Mouse (Mus musculus): ENCODE results near the gene Rps11. TPM values are rescaled to one million over a fixed set of nuclear protein-coding genes. Genes with fewer than 3 reads are reported as not detected.

Gene Rps11
- polyA plus RNA-seq, 1 experiment from 2014 or later, result 781 TPM

- H3K27me3 ChIP-seq (ENCODE audit: control insufficient read depth, insufficient read depth, low read length), result no peaks in the 10 kb centered on the region
- H3K36me3 ChIP-seq (ENCODE audit: control insufficient read depth, insufficient read depth, low read length), result peaks cover 67% of the 10 kb centered on the region
- peak overlapping the region; percentile 96 for H3K4me3 ChIP-seq (ENCODE audit: low read depth, low read length)
- WGBS, result 88% methylated on average over 15 of the region's 15 CpGs
- peaks cover 27% of the 10 kb centered on the region for H3K4me1 ChIP-seq (ENCODE audit: control insufficient read depth, insufficient read depth, low read length)
- H3K4me2 ChIP-seq (ENCODE audit: low read depth, low read length), result peak overlapping the region; percentile 94
- no peaks in the 10 kb centered on the region for H3K9me3 ChIP-seq (ENCODE audit: control insufficient read depth, low read length)
- H3K27ac ChIP-seq (ENCODE audit: low read depth, low read length), result no peak overlapping the region
- no peak for ATAC-seq (ENCODE audit: low read depth)
- H3K9ac ChIP-seq (replicated peaks; ENCODE audit: low read depth, low read length), result 0 out of 2 replicates have a peak overlapping the region, but pooled peaks have one; percentile 32
Measured at GRCm38 (mm10) chr7:45122561-45123185, 1.6 kb downstream of the Rps11 start.

GRCm38 (mm10) chr7:45121966-45122365 is 2.3 kb downstream of the Rps11 start:
- Histone ChIP-seq H3K4me3 (ENCODE audit: low read depth, low read length) (no peak overlapping the region), H3K27ac (ENCODE audit: low read depth, low read length) (no peak overlapping the region), H3K27me3 (ENCODE audit: control insufficient read depth, insufficient read depth, low read length) (no peaks in the 10 kb centered on the region), H3K36me3 (ENCODE audit: control insufficient read depth, insufficient read depth, low read length) (peaks cover 62% of the 10 kb centered on the region), H3K9ac (replicated peaks; ENCODE audit: low read depth, low read length) (no peak overlapping the region), H3K4me1 (ENCODE audit: control insufficient read depth, insufficient read depth, low read length) (peaks cover 21% of the 10 kb centered on the region), H3K4me2 (ENCODE audit: low read depth, low read length) (no peak overlapping the region), H3K9me3 (ENCODE audit: control insufficient read depth, low read length) (no peaks in the 10 kb centered on the region)
- ATAC-seq (ENCODE audit: low read depth), result no peak

- Histone ChIP-seq H3K27me3 (ENCODE audit: control insufficient read depth, insufficient read depth, low read length) (no peaks in the 10 kb centered on the region), H3K27ac (ENCODE audit: low read depth, low read length) (no peak overlapping the region), H3K4me1 (ENCODE audit: control insufficient read depth, insufficient read depth, low read length) (peaks cover 15% of the 10 kb centered on the region), H3K9me3 (ENCODE audit: control insufficient read depth, low read length) (no peaks in the 10 kb centered on the region), H3K4me2 (ENCODE audit: low read depth, low read length) (no peak overlapping the region), H3K36me3 (ENCODE audit: control insufficient read depth, insufficient read depth, low read length) (peaks cover 56% of the 10 kb centered on the region), H3K9ac (replicated peaks; ENCODE audit: low read depth, low read length) (0 out of 2 replicates have a peak overlapping the region, but pooled peaks have one; percentile 25), H3K4me3 (ENCODE audit: low read depth, low read length) (no peak overlapping the region)
- no peak for ATAC-seq (ENCODE audit: low read depth)
- WGBS, result 76% methylated on average over 8 of the region's 8 CpGs
Measured at GRCm38 (mm10) chr7:45121404-45121803, 2.8 kb downstream of the Rps11 start.

GRCm38 (mm10) chr7:45119780-45120709 is 4.2 kb downstream of the Rps11 start:
- Histone ChIP-seq H3K27me3 (ENCODE audit: control insufficient read depth, insufficient read depth, low read length) (no peaks in the 10 kb centered on the region), H3K9ac (replicated peaks; ENCODE audit: low read depth, low read length) (no peak overlapping the region), H3K4me2 (ENCODE audit: low read depth, low read length) (no peak overlapping the region), H3K36me3 (ENCODE audit: control insufficient read depth, insufficient read depth, low read length) (peaks cover 43% of the 10 kb centered on the region), H3K4me1 (ENCODE audit: control insufficient read depth, insufficient read depth, low read length) (peaks cover 12% of the 10 kb centered on the region), H3K27ac (ENCODE audit: low read depth, low read length) (0 out of 2 replicates have a peak overlapping the region, but pooled peaks have one; percentile 10), H3K9me3 (ENCODE audit: control insufficient read depth, low read length) (no peaks in the 10 kb centered on the region), H3K4me3 (ENCODE audit: low read depth, low read length) (no peak overlapping the region)
- no peak for ATAC-seq (ENCODE audit: low read depth)
- WGBS, result 77% methylated on average over 5 of the region's 5 CpGs

- Histone ChIP-seq H3K27me3 (ENCODE audit: control insufficient read depth, insufficient read depth, low read length) (no peaks in the 10 kb centered on the region), H3K4me3 (ENCODE audit: low read depth, low read length) (no peak overlapping the region), H3K4me1 (ENCODE audit: control insufficient read depth, insufficient read depth, low read length) (peaks cover 9% of the 10 kb centered on the region), H3K9ac (replicated peaks; ENCODE audit: low read depth, low read length) (no peak overlapping the region), H3K27ac (ENCODE audit: low read depth, low read length) (no peak overlapping the region), H3K9me3 (ENCODE audit: control insufficient read depth, low read length) (no peaks in the 10 kb centered on the region), H3K36me3 (ENCODE audit: control insufficient read depth, insufficient read depth, low read length) (peaks cover 42% of the 10 kb centered on the region), H3K4me2 (ENCODE audit: low read depth, low read length) (no peak overlapping the region)
- ATAC-seq (ENCODE audit: low read depth), result no peak
- 93% methylated on average over 6 of the region's 6 CpGs for WGBS
Measured at GRCm38 (mm10) chr7:45118336-45118735, 5.9 kb downstream of the Rps11 start.

GRCm38 (mm10) chr7:45117566-45117965 is 6.7 kb downstream of the Rps11 start:
- no peak overlapping the region for H3K27ac ChIP-seq (ENCODE audit: low read depth, low read length)
- no peak overlapping the region for H3K4me3 ChIP-seq (ENCODE audit: low read depth, low read length)
- H3K9ac ChIP-seq (replicated peaks; ENCODE audit: low read depth, low read length), result no peak overlapping the region
- WGBS, result 85% methylated on average over 8 of the region's 8 CpGs
- ATAC-seq (ENCODE audit: low read depth), result no peak
- no peaks in the 10 kb centered on the region for H3K9me3 ChIP-seq (ENCODE audit: control insufficient read depth, low read length)
- 0 out of 2 replicates have a peak, but pooled peaks cover 3% of the 10 kb centered on the region for H3K4me1 ChIP-seq (ENCODE audit: control insufficient read depth, insufficient read depth, low read length)
- H3K4me2 ChIP-seq (ENCODE audit: low read depth, low read length), result no peak overlapping the region
- peaks cover 38% of the 10 kb centered on the region for H3K36me3 ChIP-seq (ENCODE audit: control insufficient read depth, insufficient read depth, low read length)
- H3K27me3 ChIP-seq (ENCODE audit: control insufficient read depth, insufficient read depth, low read length), result no peaks in the 10 kb centered on the region

GRCm38 (mm10) chr7:45113476-45113875 is 10.8 kb downstream of the Rps11 start:
- no peak overlapping the region for H3K4me2 ChIP-seq (ENCODE audit: low read depth, low read length)
- 87% methylated on average over 2 of the region's 2 CpGs for WGBS
- no peak overlapping the region for H3K4me3 ChIP-seq (ENCODE audit: low read depth, low read length)
- no peak overlapping the region for H3K27ac ChIP-seq (ENCODE audit: low read depth, low read length)
- no peak for ATAC-seq (ENCODE audit: low read depth)
- 0 out of 2 replicates have a peak, but pooled peaks cover 4% of the 10 kb centered on the region for H3K36me3 ChIP-seq (ENCODE audit: control insufficient read depth, insufficient read depth, low read length)
- H3K9ac ChIP-seq (replicated peaks; ENCODE audit: low read depth, low read length), result no peak overlapping the region
- no peaks in the 10 kb centered on the region for H3K4me1 ChIP-seq (ENCODE audit: control insufficient read depth, insufficient read depth, low read length)
- no peaks in the 10 kb centered on the region for H3K27me3 ChIP-seq (ENCODE audit: control insufficient read depth, insufficient read depth, low read length)
- no peaks in the 10 kb centered on the region for H3K9me3 ChIP-seq (ENCODE audit: control insufficient read depth, low read length)

- H3K9ac ChIP-seq (replicated peaks; ENCODE audit: low read depth, low read length), result no peak overlapping the region
- H3K27me3 ChIP-seq (ENCODE audit: control insufficient read depth, insufficient read depth, low read length), result no peaks in the 10 kb centered on the region
- no peak for ATAC-seq (ENCODE audit: low read depth)
- H3K36me3 ChIP-seq (ENCODE audit: control insufficient read depth, insufficient read depth, low read length), result no peaks in the 10 kb centered on the region
- no peak overlapping the region for H3K4me3 ChIP-seq (ENCODE audit: low read depth, low read length)
- H3K27ac ChIP-seq (ENCODE audit: low read depth, low read length), result no peak overlapping the region
- H3K4me2 ChIP-seq (ENCODE audit: low read depth, low read length), result no peak overlapping the region
- WGBS, result 78% methylated on average over 3 of the region's 3 CpGs
- no peaks in the 10 kb centered on the region for H3K9me3 ChIP-seq (ENCODE audit: control insufficient read depth, low read length)
- no peaks in the 10 kb centered on the region for H3K4me1 ChIP-seq (ENCODE audit: control insufficient read depth, insufficient read depth, low read length)
Measured at GRCm38 (mm10) chr7:45112529-45112928, 11.7 kb downstream of the Rps11 start.

GRCm38 (mm10) chr7:45111940-45112339 is 12.3 kb downstream of the Rps11 start:
- Histone ChIP-seq H3K9ac (replicated peaks; ENCODE audit: low read depth, low read length) (no peak overlapping the region), H3K27ac (ENCODE audit: low read depth, low read length) (no peak overlapping the region), H3K4me3 (ENCODE audit: low read depth, low read length) (no peak overlapping the region), H3K9me3 (ENCODE audit: control insufficient read depth, low read length) (no peaks in the 10 kb centered on the region), H3K4me1 (ENCODE audit: control insufficient read depth, insufficient read depth, low read length) (no peaks in the 10 kb centered on the region), H3K4me2 (ENCODE audit: low read depth, low read length) (no peak overlapping the region), H3K27me3 (ENCODE audit: control insufficient read depth, insufficient read depth, low read length) (no peaks in the 10 kb centered on the region), H3K36me3 (ENCODE audit: control insufficient read depth, insufficient read depth, low read length) (no peaks in the 10 kb centered on the region)
- WGBS, result 59% methylated on average over 2 of the region's 2 CpGs
- ATAC-seq (ENCODE audit: low read depth), result no peak

Measured in neural tube, embryonic 14.5 days (tissue).